Mouse (Mus musculus) limb, embryonic 13.5 days (tissue): ENCODE data around the gene Thap3. TPM values are rescaled to one million over a fixed set of nuclear protein-coding genes. Genes with fewer than 3 reads are reported as not detected.

ENCODE experiments used
- ATAC-seq: fragments of 200-750 bp; cut with Nextera tagmentation; 2 replicates; pipeline ENCODE4 v1.8.0; 2017; ENCODE audit warnings: low read depth, moderate number of reproducible peaks, moderate TSS enrichment; ENCODE audit not compliant: low FRiP score
- H3K27ac ChIP-seq: fragments of 300-500 bp; sonication (generic); 2 replicates; pipeline ENCODE4 v1.5.1; 2015; ENCODE audit warnings: inconsistent platforms, mild to moderate bottlenecking, moderate library complexity
- H3K27me3 ChIP-seq: fragments of 300-500 bp; sonication (generic); 2 replicates; pipeline ENCODE4 v1.6.1; 2015; ENCODE audit warnings: mild to moderate bottlenecking, inconsistent platforms
- H3K36me3 ChIP-seq: fragments of 300-500 bp; sonication (generic); 2 replicates; pipeline ENCODE4 v1.6.1; 2015; ENCODE audit warnings: inconsistent platforms, mild to moderate bottlenecking, moderate library complexity
- H3K4me1 ChIP-seq: fragments of 300-500 bp; sonication (generic); 2 replicates; pipeline ENCODE4 v1.6.1; 2015; ENCODE audit warnings: inconsistent platforms
- H3K4me2 ChIP-seq: fragments of 300-500 bp; sonication (generic); replicated peaks from 2 replicates; pipeline ENCODE4 v1.6.1; 2015; ENCODE audit warnings: inconsistent platforms, mild to moderate bottlenecking, moderate library complexity
- H3K4me3 ChIP-seq: fragments of 300-500 bp; sonication (generic); 2 replicates; pipeline ENCODE4 v1.5.1; 2015; ENCODE audit warnings: moderate library complexity, mild to moderate bottlenecking, inconsistent platforms
- H3K9ac ChIP-seq: fragments of 300-500 bp; sonication (generic); 2 replicates; pipeline ENCODE4 v1.6.1; 2015; ENCODE audit warnings: mild to moderate bottlenecking, inconsistent platforms
- H3K9me3 ChIP-seq: fragments of 300-500 bp; sonication (generic); 2 replicates; pipeline ENCODE4 v1.6.1; 2016; ENCODE audit warnings: inconsistent platforms
- WGBS: fragments of 180-500 bp; shearing (Covaris S2); methylation state at CpG from one replicate; pipeline ENCODE4 v1.1.7; 2015; 5-methylcytosine and 5-hydroxymethylcytosine counted together
- polyA plus RNA-seq: library from polyadenylated mRNA; unstranded; fragments of >200 nt; fragmentation: Nextera tagmentation; extraction: Ambion mirVana; gene quantifications from 2 replicates; pipeline ENCODE4 v1.2.1, GENCODE M21; 2015

Thap3 gene
- polyA plus RNA-seq, 1 experiment from 2014 or later = 51.0 TPM

GRCm38 (mm10) chr4:151975441-151975840 lies 13.4 kb downstream of the Thap3 start:
- Histone ChIP-seq H3K4me2 (no peak overlapping the region), H3K27ac (no peak overlapping the region), H3K4me3 (no peak overlapping the region), H3K27me3 (no peaks in the 10 kb centered on the region), H3K9me3 (peaks cover 5% of the 10 kb centered on the region; the same call in 1 of the 2 replicates), H3K36me3 (peaks cover 77% of the 10 kb centered on the region), H3K4me1 (no peaks in the 10 kb centered on the region), H3K9ac (no peak overlapping the region)
- WGBS = 95% methylated on average over 3 of the region's 3 CpGs
- no peak for ATAC-seq

- peaks cover 5% of the 10 kb centered on the region; the same call in 1 of the 2 replicates for H3K9me3 ChIP-seq
- ATAC-seq = no peak
- 69% methylated on average over 10 of the region's 10 CpGs for WGBS
- H3K36me3 ChIP-seq = peaks cover 78% of the 10 kb centered on the region
- no peak overlapping the region for H3K4me2 ChIP-seq
- H3K27me3 ChIP-seq = no peaks in the 10 kb centered on the region
- no peak overlapping the region for H3K4me3 ChIP-seq
- H3K9ac ChIP-seq = no peak overlapping the region
- H3K27ac ChIP-seq = no peak overlapping the region
- H3K4me1 ChIP-seq = no peaks in the 10 kb centered on the region
Measured at GRCm38 (mm10) chr4:151972221-151972967, 16.4 kb downstream of the Thap3 start.

GRCm38 (mm10) chr4:151968204-151968921 lies 20.4 kb downstream of the Thap3 start:
- 94% methylated on average over 26 of the region's 26 CpGs for WGBS
- no peaks in the 10 kb centered on the region for H3K27me3 ChIP-seq
- H3K4me3 ChIP-seq = no peak overlapping the region
- ATAC-seq = no peak
- peaks cover 70% of the 10 kb centered on the region for H3K36me3 ChIP-seq
- H3K4me1 ChIP-seq = no peaks in the 10 kb centered on the region
- H3K9me3 ChIP-seq = no peaks in the 10 kb centered on the region
- H3K9ac ChIP-seq = no peak overlapping the region
- H3K27ac ChIP-seq = no peak overlapping the region
- no peak overlapping the region for H3K4me2 ChIP-seq

- no peak overlapping the region for H3K27ac ChIP-seq
- no peaks in the 10 kb centered on the region for H3K4me1 ChIP-seq
- no peaks in the 10 kb centered on the region for H3K9me3 ChIP-seq
- no peaks in the 10 kb centered on the region for H3K27me3 ChIP-seq
- 88% methylated on average over 3 of the region's 3 CpGs for WGBS
- ATAC-seq = no peak
- H3K4me2 ChIP-seq = no peak overlapping the region
- H3K36me3 ChIP-seq = peaks cover 80% of the 10 kb centered on the region
- H3K4me3 ChIP-seq = no peak overlapping the region
- H3K9ac ChIP-seq = no peak overlapping the region
Measured at GRCm38 (mm10) chr4:151962817-151963216, 26.0 kb downstream of the Thap3 start.

- Histone ChIP-seq H3K4me1 (no peaks in the 10 kb centered on the region), H3K4me3 (no peak overlapping the region), H3K4me2 (no peak overlapping the region), H3K36me3 (peaks cover 89% of the 10 kb centered on the region), H3K27me3 (no peaks in the 10 kb centered on the region), H3K9ac (0 out of 2 replicates have a peak overlapping the region, but pooled peaks have one; percentile 9), H3K27ac (no peak overlapping the region), H3K9me3 (no peaks in the 10 kb centered on the region)
- 92% methylated on average over 3 of the region's 3 CpGs for WGBS
- no peak for ATAC-seq
Measured at GRCm38 (mm10) chr4:151960513-151960854, 28.3 kb downstream of the Thap3 start.

DNA sequence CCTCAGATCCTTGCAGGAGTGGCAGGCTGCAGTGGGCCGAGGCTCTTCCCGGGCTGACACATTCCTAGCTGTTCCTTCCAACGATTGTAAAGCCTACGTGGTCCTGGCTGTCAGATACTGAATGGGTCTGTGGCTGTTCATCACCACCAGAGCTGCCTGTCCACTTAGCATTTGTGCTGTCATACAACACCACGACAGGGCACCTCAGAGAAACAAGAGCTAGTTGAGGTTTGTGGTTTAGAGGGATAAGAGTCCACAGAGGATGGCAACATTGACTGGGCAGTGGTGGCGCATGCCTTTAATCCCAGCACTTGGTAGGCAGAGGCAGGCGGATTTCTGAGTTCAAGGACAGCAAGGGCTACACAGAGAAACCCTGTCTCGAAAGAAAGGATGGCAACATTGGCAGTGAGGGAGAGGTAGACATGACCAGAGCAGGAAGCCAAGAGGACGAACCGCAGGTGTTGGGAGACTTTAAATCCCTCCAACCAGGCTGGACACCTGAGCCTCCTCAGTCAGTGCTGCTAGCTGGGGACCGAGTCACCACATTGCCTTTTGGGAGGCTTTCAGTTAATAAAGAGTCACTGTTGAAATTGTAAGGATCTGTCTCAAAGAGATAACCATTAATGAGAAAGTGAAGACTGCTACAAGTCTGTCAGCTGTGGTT lies 28.8 kb downstream of the Thap3 start:
- Histone ChIP-seq H3K9me3 (no peaks in the 10 kb centered on the region), H3K9ac (no peak overlapping the region), H3K4me2 (no peak overlapping the region), H3K27me3 (no peaks in the 10 kb centered on the region), H3K4me1 (no peaks in the 10 kb centered on the region), H3K4me3 (no peak overlapping the region), H3K36me3 (peaks cover 89% of the 10 kb centered on the region), H3K27ac (no peak overlapping the region)
- 90% methylated on average over 11 of the region's 11 CpGs for WGBS
- ATAC-seq = no peak

DNA sequence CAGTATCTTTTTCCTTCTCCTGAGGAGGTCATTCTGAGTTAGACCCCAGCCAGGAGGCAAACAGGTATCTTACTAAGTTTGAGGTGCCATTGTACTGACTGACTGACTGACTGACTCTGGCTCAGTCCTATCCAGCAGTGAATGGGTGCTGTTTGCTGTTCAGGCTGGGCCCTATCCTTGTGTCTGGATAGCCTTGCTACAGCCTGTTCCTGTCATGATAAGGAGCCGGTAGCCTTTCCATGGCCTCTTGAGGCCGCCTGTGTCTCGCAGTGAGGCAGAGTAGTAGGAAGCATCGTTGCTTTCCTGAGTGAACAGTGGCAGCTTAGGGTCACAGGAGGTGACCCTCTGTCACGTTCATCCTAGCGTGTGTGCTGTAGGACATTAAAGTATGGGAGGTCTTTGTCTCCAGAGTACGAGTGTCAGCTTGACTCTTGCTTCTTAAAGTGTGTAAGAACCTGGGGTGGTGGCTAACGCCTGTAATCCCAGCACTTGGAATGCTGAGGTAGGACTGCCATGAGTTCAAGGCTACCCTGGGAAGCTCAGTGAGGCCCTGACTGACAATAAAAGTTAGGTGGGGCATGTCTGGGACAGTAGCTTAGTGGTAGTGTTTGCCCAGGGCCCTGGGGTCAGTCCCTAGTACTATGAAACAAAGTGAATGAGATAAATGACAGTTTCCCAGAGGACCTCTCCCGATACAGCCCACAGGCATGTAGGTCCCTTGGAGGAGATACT lies 31.0 kb downstream of the Thap3 start:
- Histone ChIP-seq H3K9me3 (no peaks in the 10 kb centered on the region), H3K27me3 (no peaks in the 10 kb centered on the region), H3K27ac (no peak overlapping the region), H3K4me3 (no peak overlapping the region), H3K9ac (no peak overlapping the region), H3K36me3 (peaks cover 89% of the 10 kb centered on the region), H3K4me1 (no peaks in the 10 kb centered on the region), H3K4me2 (no peak overlapping the region)
- WGBS = 86% methylated on average over 9 of the region's 9 CpGs
- no peak for ATAC-seq

DNA sequence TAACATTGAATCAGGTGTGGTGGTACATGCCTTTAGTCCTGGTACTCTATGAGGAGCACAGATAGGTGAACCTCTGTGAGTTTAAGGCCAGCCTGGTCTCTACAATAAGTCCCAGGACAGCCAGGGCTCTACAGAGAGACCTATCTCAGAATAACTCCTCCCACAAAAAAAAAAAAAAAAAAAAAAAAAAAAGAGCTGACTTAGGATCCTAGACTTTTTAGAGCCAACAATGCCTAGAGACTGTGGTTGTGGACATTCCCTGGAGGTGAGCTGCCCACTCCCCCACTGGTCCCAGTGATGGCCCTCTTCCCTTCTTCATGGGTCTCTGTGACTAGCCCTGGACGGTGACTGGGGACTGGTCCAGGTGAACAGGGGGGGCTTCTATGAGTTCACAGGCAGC lies 33.0 kb downstream of the Thap3 start:
- Histone ChIP-seq H3K9me3 (no peaks in the 10 kb centered on the region), H3K27ac (no peak overlapping the region), H3K4me3 (no peak overlapping the region), H3K27me3 (no peaks in the 10 kb centered on the region), H3K4me2 (no peak overlapping the region), H3K4me1 (no peaks in the 10 kb centered on the region), H3K9ac (no peak overlapping the region), H3K36me3 (peaks cover 86% of the 10 kb centered on the region)
- no peak for ATAC-seq
- 90% methylated on average over 1 of the region's 1 CpGs for WGBS

GRCm38 (mm10) chr4:151953209-151953608 lies 35.6 kb downstream of the Thap3 start:
- H3K9me3 ChIP-seq = no peaks in the 10 kb centered on the region
- no peaks in the 10 kb centered on the region for H3K4me1 ChIP-seq
- no peaks in the 10 kb centered on the region for H3K27me3 ChIP-seq
- no peak overlapping the region for H3K9ac ChIP-seq
- H3K4me3 ChIP-seq = no peak overlapping the region
- WGBS = 66% methylated on average over 6 of the region's 6 CpGs
- no peak overlapping the region for H3K4me2 ChIP-seq
- no peak for ATAC-seq
- H3K27ac ChIP-seq = no peak overlapping the region
- H3K36me3 ChIP-seq = peaks cover 82% of the 10 kb centered on the region

DNA sequence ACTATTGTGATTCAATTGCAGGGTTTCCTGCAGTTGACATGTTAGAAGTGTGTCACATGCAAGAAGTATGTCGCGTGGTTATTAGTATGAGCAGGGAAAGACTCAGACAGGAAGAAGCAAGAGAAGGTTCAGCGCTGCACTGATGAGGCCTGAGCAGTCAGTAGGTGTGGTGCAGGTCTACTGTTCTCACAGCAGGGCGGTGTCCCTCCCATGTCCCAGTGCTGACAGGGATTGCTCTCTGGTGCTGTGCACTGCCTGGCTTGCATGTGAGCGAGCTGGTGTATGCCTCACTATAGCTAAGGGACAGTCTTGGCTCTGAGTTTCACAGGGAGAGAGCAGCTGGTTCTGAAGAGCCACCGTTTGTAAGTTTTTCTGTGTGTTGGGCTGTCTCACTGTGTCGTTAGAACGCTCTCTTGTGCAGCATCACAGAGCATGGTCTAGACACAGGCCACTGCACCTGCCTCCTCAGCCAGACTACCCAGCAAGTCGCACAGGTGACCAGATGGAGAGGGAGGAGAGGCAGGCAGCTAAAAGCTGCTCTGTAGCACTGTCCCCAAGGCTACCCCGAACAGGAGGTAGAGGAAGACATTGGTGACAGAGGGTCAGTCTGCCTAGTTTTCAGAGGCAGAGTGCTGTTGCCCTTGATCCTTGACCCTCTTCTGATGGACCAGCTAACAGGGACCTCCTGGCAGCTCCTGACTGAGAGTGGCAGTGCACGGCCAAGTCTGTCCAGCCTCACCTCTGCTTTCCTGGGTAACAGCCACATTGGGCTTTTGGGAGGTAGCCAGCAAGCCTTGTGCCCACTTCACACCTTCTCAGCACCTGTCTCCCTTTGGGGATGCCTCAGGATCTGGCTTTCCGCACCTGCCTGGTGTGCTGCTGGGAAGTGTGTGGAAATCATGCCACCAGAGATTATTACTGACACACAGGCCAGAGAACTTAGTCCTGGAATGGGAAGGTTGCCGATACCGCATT lies 40.0 kb downstream of the Thap3 start:
- no peaks in the 10 kb centered on the region for H3K9me3 ChIP-seq
- H3K27ac ChIP-seq = no peak overlapping the region
- no peak overlapping the region for H3K4me2 ChIP-seq
- H3K9ac ChIP-seq = no peak overlapping the region; the same call in 1 of the 2 replicates
- 88% methylated on average over 14 of the region's 14 CpGs for WGBS
- H3K4me3 ChIP-seq = no peak overlapping the region
- no peaks in the 10 kb centered on the region for H3K27me3 ChIP-seq
- H3K4me1 ChIP-seq = no peaks in the 10 kb centered on the region
- H3K36me3 ChIP-seq = peaks cover 49% of the 10 kb centered on the region
- ATAC-seq = no peak

- Histone ChIP-seq H3K36me3 (peaks cover 25% of the 10 kb centered on the region), H3K4me2 (no peak overlapping the region), H3K27ac (no peak overlapping the region), H3K27me3 (no peaks in the 10 kb centered on the region), H3K9me3 (no peaks in the 10 kb centered on the region), H3K4me1 (no peaks in the 10 kb centered on the region), H3K4me3 (no peak overlapping the region), H3K9ac (no peak overlapping the region)
- WGBS = 92% methylated on average over 11 of the region's 11 CpGs
- no peak for ATAC-seq
Measured at GRCm38 (mm10) chr4:151946211-151946610, 42.6 kb downstream of the Thap3 start.
